Mouse (Mus musculus) heart, adult 11 months (tissue): ENCODE measurements around the gene Itgb2.
A peak's percentile ranks its signal among the peaks of the same experiment; 100 is the strongest.

Source experiments
- DNase-seq: peaks from one replicate; pipeline ENCODE4 v3.0.0; 2022

Itgb2 gene

DNA sequence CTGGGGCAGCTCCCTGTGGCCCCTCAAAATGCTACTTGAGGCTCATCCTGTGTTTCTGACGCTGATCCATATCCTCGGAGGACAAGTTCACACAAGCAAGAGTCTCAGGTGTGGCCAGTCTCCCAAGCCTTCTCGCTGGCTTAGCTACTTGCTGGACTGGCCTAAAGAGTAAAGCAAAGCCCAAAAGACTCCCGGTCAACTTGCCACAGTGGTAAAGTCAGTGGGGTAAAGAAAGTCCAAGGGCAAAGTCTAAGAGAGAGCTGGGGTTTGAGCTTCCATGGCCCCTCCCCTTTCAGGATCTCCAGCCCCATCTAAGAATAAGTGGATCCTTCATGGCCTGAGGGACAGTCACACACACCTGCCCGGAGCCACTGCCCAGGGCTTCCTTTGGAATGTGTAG is 22.1 kb downstream of the Itgb2 start:
- no peak for DNase-seq

DNA sequence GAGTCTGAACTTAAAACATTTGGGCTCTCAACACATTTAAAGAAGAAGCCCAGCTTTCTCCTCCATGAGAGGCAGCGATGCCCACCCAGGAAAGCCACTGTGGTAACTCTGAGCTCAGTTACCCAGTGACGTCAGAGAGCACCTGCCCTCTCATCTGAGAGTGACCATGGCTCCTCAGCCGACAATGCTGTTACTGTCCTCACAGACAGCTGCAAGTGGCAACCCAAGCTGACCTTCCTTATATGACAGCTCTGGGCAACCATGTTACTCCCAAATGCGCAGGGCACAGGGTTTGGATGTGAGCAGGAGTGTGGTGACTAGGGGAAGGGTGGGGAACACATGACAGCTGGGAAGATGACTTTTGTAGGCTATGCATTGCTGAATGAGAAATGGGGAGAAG is 23.2 kb downstream of the Itgb2 start:
- no peak for DNase-seq

GRCm38 (mm10) chr10:77554918-77555317 is 24.9 kb downstream of the Itgb2 start:
- no peak for DNase-seq

DNA sequence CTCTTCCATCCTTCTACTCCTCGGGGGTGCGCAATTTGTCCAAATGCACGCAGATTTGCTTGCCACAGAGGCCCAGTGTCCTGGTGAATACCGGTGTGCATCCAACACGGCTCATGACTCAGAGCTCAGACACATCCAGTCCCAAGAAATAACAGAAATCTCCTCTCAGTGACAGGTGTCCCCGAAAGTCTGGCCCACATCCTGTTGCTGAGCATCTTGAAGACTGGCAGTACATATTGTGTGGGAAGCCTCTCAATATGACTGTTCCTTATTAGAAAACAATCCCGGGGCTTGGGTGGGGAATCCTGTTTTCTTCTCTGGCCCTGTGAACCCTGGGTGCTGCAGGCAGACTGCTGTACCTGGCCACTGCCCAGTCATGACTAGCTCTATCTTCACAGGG is 26.6 kb downstream of the Itgb2 start:
- DNase-seq: no peak

- DNase-seq: no peak
Observed at GRCm38 (mm10) chr10:77557641-77558040, 27.6 kb downstream of the Itgb2 start.

GRCm38 (mm10) chr10:77560090-77560489 is 30.0 kb downstream of the Itgb2 start:
- DNase-seq: no peak

- no peak for DNase-seq
Observed at GRCm38 (mm10) chr10:77560830-77561229, 30.8 kb downstream of the Itgb2 start.

- no peak for DNase-seq
Observed at GRCm38 (mm10) chr10:77561508-77561907, 31.5 kb downstream of the Itgb2 start.

GRCm38 (mm10) chr10:77565005-77565404 is 35.0 kb downstream of the Itgb2 start:
- DNase-seq: no peak

DNA sequence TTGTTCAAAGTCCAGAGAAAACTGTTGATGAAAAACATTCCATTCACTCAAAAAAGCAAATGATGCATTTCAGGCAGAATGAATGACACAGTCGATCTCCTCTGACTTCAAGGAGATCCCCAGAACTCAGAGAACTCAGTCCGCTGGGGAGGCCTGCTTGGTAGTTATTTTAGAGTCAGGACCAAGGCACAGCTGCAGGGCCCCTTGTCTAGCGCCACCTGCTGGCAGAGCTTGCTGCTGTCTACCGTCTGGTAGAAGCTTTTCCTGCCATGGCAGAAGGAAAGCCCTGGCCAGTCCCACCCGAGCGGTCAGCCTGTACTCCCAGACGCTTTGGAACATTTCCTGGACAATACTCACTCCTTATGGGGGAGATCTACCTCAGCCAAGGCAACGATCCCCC is 36.6 kb downstream of the Itgb2 start:
- peak; percentile 97 for DNase-seq

DNA sequence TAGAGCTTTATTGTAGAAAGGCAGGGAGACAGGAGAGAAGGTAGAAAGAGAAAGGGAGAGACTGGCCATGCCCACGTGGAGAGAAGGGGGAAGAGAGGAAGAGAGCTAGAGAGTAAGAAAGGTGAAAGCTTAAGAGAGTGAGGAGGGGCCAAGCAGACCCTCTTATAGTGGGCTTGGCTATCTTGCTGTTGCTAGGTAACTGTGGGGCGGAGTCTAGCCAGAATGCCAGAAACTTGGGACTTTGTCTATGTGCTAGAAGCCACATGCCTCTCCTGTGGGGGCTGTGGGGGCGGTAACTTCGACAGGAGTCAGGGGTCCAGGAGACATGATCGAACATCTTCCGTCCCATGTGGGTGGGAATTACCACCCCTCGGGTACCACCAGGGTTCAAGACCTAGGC is 39.4 kb downstream of the Itgb2 start:
- DNase-seq: no peak

GRCm38 (mm10) chr10:77569973-77570658 is 40.1 kb downstream of the Itgb2 start:
- DNase-seq: no peak

DNA sequence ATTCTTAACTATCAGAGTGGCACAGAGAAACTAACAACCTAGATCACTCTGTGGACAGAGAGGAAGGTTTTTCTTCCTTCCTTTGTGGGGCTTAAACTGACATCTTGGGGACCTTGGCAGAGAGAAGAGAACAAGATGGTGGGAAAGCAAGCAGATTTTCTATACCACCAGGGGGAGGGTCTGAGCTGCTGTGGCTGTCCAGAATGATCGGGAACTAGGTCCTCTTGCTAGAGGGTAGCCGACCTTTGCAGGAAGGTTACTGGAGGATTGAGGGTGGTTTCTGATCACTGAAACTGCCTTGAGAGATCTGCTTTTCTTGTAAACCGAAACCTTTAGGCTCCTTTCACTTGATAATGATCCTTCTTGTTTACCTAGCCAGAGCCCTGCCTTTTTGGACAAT is 42.2 kb downstream of the Itgb2 start:
- no peak for DNase-seq

DNA sequence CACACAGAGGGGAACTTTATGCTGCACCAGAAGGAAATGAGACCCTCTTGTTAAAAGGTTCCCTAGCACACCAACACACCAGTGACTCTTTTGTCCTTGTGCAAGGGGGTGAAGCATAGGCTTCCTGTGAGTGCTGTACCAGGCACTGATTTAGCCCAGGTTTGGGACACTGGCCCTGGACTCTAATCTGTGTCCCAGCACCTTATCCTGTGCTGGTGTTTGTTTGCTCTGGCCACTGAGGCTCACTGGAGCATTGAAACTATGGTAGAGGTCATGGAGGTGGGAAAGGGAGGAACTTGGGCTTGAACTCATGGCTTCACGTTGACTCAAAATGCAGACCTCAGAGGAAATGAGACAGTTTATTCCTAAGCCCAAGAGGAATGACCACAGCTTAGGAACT is 43.1 kb downstream of the Itgb2 start:
- no peak for DNase-seq

DNA sequence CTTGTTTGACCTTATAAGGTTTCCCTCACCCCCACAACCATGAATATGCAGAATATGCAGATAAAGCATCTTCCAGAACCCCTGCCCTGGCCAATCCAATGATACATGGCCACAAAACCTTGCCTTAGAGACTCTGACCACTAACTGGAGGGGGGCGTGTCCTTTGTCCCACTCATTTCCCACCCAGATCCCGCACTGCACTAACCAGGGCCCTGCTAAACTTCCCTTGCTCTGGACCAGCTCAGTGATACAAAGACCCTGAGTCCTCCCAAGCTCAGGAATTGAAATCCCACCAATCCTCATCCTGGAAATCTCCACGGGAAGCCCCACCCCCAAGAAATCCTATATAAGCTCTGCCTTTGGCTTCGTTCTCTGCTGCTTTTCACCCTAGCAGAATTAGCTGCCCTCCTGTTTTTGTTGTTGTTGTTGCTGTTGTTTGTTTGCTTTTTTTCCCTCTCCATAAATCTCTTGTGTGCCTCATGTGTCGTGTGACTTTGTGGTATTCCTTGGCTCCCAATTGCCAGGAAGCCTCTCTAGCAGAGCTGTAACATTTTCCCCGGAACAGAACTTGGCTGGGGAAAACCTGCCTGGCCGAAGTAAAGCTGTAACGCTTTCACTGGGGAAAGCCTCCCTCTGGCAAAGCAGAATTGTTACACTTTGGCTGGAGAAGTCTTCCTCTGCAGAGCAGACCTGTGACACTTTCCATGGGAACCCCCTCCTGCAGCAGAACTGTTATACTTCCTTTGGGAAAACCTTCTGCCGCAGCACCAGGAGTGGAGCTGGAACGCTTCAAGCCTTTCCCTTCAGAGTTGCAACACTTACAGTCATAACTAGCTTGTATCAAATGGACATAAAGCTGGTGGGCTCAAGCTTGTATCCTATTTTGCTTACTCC is 50.2 kb downstream of the Itgb2 start:
- peak; percentile 94 for DNase-seq

DNA sequence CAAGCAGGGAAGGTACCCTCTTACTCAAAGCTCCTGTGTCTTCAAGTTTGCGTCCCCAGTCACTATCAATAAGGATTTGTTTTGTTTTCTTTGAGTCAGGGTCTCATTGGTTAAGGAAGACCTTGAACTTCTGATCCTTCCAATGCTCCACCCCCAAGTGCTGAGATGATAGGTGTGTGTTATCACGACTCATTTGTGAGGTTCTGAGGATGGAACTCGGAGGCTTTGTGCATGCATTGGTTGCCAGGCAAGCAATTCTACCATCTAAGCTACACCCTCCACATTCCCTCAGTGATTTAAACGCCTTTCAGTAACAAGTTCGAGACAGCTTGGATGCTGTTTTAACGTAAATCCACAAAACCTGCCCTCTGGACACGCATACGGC is 51.0 kb downstream of the Itgb2 start:
- no peak for DNase-seq

- DNase-seq: peak; percentile 100
Observed at GRCm38 (mm10) chr10:77581408-77582284, 51.6 kb downstream of the Itgb2 start, which contains the start of gene Pttg1ip. Pttg1ip (plus strand) TSS chr10:77581720.

- DNase-seq: no peak
Observed at GRCm38 (mm10) chr10:77582285-77582618, 52.2 kb downstream of the Itgb2 start.

DNA sequence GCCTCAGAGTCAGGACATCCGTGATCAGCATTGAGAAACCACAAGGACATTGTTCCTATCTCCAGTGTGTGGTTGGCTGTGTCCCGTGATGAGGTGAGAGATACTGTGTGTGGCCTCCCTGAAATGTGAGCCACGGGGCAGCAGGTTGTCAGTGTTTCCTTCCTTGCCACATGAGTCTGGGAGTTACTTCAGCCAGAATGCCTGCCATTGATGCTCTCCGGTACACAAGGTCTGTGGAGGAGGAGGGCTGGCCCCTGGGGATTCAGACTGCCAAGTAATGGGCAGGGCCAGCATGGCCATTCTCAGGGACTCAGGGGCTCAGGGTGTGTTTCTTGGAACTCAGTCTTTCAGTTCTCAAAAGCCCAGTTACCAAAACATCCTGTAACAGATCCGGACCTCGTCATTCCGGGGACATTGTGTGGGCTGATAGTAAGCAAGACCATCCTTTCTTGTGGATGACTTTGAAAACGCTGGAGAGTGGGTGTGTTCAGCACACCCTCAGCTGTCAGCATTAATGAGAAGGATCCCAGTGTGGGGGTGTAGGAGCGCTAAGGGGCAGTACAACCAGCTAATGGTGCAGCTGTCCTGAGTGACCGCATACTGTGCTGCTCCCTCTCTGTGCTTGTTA is 53.9 kb downstream of the Itgb2 start:
- DNase-seq: peak; percentile 97

GRCm38 (mm10) chr10:77586637-77587036 is 56.6 kb downstream of the Itgb2 start:
- DNase-seq: no peak

- DNase-seq: no peak
Observed at GRCm38 (mm10) chr10:77587091-77587775, 57.2 kb downstream of the Itgb2 start.

DNA sequence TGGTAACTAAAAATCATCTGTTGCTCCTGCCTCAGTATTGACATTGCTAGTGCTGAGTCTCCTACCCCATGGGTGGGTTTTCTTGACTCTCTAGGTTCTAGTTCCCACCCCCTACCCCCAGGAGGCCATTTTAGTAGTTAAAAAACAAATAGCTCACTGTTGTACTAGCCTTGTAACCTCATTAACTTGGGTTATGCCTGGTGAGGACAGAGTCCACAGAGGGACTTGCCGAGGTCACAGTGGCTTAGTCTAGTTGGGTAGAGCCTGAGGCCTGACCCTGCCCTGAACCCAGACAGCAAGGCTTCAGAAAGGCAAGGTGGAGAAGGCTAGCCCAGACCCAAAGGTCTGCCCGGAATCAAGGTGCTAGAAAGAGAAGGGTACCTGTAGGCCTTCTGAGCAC is 58.0 kb downstream of the Itgb2 start:
- DNase-seq: no peak
